ENCODE assay signal across 29 mouse cellular contexts in the genomic region with DNA sequence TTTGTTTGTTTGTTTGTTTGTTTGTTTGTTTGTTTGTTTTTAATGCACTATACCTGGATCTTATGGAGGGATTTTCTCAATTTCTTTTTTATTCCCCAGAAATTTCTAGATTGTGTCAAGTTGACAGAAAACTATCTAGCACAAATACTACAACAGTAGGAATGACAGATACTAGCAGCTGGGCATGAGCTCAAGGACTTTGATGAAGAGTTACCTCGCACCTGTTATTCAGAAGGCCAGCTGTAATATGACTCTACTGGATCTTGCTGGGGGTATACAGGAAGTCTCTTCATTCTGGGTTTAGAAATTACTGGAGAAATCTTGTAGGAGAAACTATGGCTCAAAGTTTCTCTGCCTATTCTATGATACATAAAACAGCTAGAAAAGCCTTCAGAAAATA.
"Had no signal": no experiment of that assay in that cellular context is flagged by ENCODE, and none has a peak within 500 bp of the region (broad histone marks: within the 10 kb centered on the region; RNA-seq: fewer than 3 reads in every experiment).

No protein-coding gene starts in this region.

- H3K27ac ChIP-seq: left cerebral cortex, adult 2 months; limb, embryonic 10.5 days; limb, embryonic 12.5 days; limb, embryonic 13.5 days; limb, embryonic 15.5 days; liver, embryonic 12.5 days; liver, embryonic 13.5 days; liver, embryonic 14.5 days; liver, embryonic 15.5 days; lung, embryonic 15.5 days; macrophage; midbrain, embryonic 10.5 days; midbrain, embryonic 12.5 days; midbrain, embryonic 15.5 days had no signal

- ATAC-seq: liver, embryonic 12.5 days; liver, postnatal 0 days; lung, postnatal 0 days; midbrain, embryonic 15.5 days; midbrain, embryonic 16.5 days had no signal

- H3K9me3 ChIP-seq: limb, embryonic 10.5 days; limb, embryonic 12.5 days; limb, embryonic 13.5 days; limb, embryonic 15.5 days; liver, embryonic 12.5 days; liver, embryonic 13.5 days; liver, embryonic 15.5 days; lung, embryonic 15.5 days; midbrain, embryonic 10.5 days; midbrain, embryonic 12.5 days; midbrain, embryonic 15.5 days had no signal

- DNase-seq: left cerebral cortex, postnatal 4 days; liver; liver, embryonic 13.5 days; liver, postnatal 0 days; lung, adult 18-20 months; lung, adult 2 months; lung, embryonic 14.5 days; lung, postnatal 10 days; lung, postnatal 14 days; lung, postnatal 36 days; lung, postnatal 4 days; midbrain, embryonic 14.5 days had no signal

- H3K9ac ChIP-seq: limb, embryonic 12.5 days; limb, embryonic 13.5 days; limb, embryonic 15.5 days; liver, embryonic 12.5 days; liver, embryonic 13.5 days; liver, embryonic 14.5 days; liver, embryonic 15.5 days; liver, postnatal 0 days; lung, embryonic 14.5 days; lung, embryonic 15.5 days; midbrain, embryonic 12.5 days; midbrain, embryonic 15.5 days had no signal

- H3K27me3 ChIP-seq: limb, embryonic 12.5 days; limb, embryonic 13.5 days; limb, embryonic 15.5 days; liver, embryonic 12.5 days; liver, embryonic 13.5 days; liver, embryonic 15.5 days; lung, embryonic 15.5 days; megakaryocyte, embryonic 14.5 days; midbrain, embryonic 12.5 days; midbrain, embryonic 15.5 days had no signal

- H3K4me1 ChIP-seq: limb, embryonic 10.5 days; limb, embryonic 12.5 days; limb, embryonic 13.5 days; limb, embryonic 15.5 days; liver, embryonic 12.5 days; liver, embryonic 13.5 days; liver, embryonic 15.5 days; lung, embryonic 15.5 days; megakaryocyte, embryonic 14.5 days; midbrain, embryonic 10.5 days; midbrain, embryonic 12.5 days; midbrain, embryonic 15.5 days had no signal

- H3K4me2 ChIP-seq: limb, embryonic 12.5 days; limb, embryonic 13.5 days; limb, embryonic 15.5 days; liver, embryonic 11.5 days; liver, embryonic 12.5 days; liver, embryonic 13.5 days; liver, embryonic 15.5 days; lung, embryonic 14.5 days; lung, embryonic 15.5 days; midbrain, embryonic 12.5 days; midbrain, embryonic 15.5 days had no signal

- H3K36me3 ChIP-seq: limb, embryonic 10.5 days; limb, embryonic 12.5 days; limb, embryonic 13.5 days; limb, embryonic 15.5 days; liver, embryonic 12.5 days; liver, embryonic 13.5 days; liver, embryonic 15.5 days; lung, embryonic 15.5 days; midbrain, embryonic 10.5 days; midbrain, embryonic 12.5 days; midbrain, embryonic 15.5 days had no signal

- H3K4me3 ChIP-seq: left cerebral cortex, adult 2 months; limb, embryonic 10.5 days; limb, embryonic 12.5 days; limb, embryonic 13.5 days; limb, embryonic 15.5 days; liver, embryonic 12.5 days; liver, embryonic 13.5 days; liver, embryonic 15.5 days; lung, embryonic 15.5 days; megakaryocyte, embryonic 14.5 days; midbrain, embryonic 10.5 days; midbrain, embryonic 12.5 days; midbrain, embryonic 15.5 days had no signal
